Mouse (Mus musculus): ENCODE data around the gene Sort1.

Gene Sort1

GRCm38 (mm10) chr3:108327916-108328315 is 44.0 kb downstream of the Sort1 start:
- in situ Hi-C loops (cut with MboI, MseI) = no loop called here

- in situ Hi-C loops (cut with MboI, MseI) = no loop called here
Observed at GRCm38 (mm10) chr3:108328441-108328841, 44.6 kb downstream of the Sort1 start.

- in situ Hi-C loops (cut with MboI, MseI) = no loop called here
Observed at GRCm38 (mm10) chr3:108330812-108331211, 46.9 kb downstream of the Sort1 start.

GRCm38 (mm10) chr3:108336878-108337277 is 53.0 kb downstream of the Sort1 start:
- in situ Hi-C loops (cut with MboI, MseI) = no loop called here

- in situ Hi-C loops (cut with MboI, MseI) = loop anchor here (10.0 kb wide), 1 partner anchor 736 kb away; no protein-coding TSS in a partner anchor
Observed at GRCm38 (mm10) chr3:108341040-108341439, 57.2 kb downstream of the Sort1 start.

- in situ Hi-C loops (cut with MboI, MseI) = loop anchor here (10.0 kb wide), 1 partner anchor 737 kb away; no protein-coding TSS in a partner anchor
Observed at GRCm38 (mm10) chr3:108342185-108342584, 58.3 kb downstream of the Sort1 start.

GRCm38 (mm10) chr3:108345855-108346254 is 62.0 kb downstream of the Sort1 start:
- in situ Hi-C loops (cut with MboI, MseI) = loop anchor here (10.0 kb wide), 1 partner anchor 741 kb away; no protein-coding TSS in a partner anchor

GRCm38 (mm10) chr3:108348376-108348775 is 64.5 kb downstream of the Sort1 start:
- in situ Hi-C loops (cut with MboI, MseI) = loop anchor here (10.0 kb wide), 1 partner anchor 744 kb away; no protein-coding TSS in a partner anchor

- in situ Hi-C loops (cut with MboI, MseI) = no loop called here
Observed at GRCm38 (mm10) chr3:108355245-108355644, 71.4 kb downstream of the Sort1 start.

- in situ Hi-C loops (cut with MboI, MseI) = no loop called here
Observed at GRCm38 (mm10) chr3:108357051-108357450, 73.2 kb downstream of the Sort1 start.

GRCm38 (mm10) chr3:108358445-108358844 is 74.6 kb downstream of the Sort1 start:
- in situ Hi-C loops (cut with MboI, MseI) = no loop called here

GRCm38 (mm10) chr3:108360894-108361293 is 77.0 kb downstream of the Sort1 start:
- in situ Hi-C loops (cut with MboI, MseI) = no loop called here

- in situ Hi-C loops (cut with MboI, MseI) = no loop called here
Observed at GRCm38 (mm10) chr3:108363626-108364025, 79.7 kb downstream of the Sort1 start.

GRCm38 (mm10) chr3:108364270-108364995 is 80.6 kb downstream of the Sort1 start, which contains the start of gene Mybphl:
Mybphl (plus strand) TSS chr3:108364911.
- in situ Hi-C loops (cut with MboI, MseI) = no loop called here

GRCm38 (mm10) chr3:108367173-108367572 is 83.3 kb downstream of the Sort1 start:
- in situ Hi-C loops (cut with MboI, MseI) = no loop called here

GRCm38 (mm10) chr3:108367828-108368227 is 83.9 kb downstream of the Sort1 start:
- in situ Hi-C loops (cut with MboI, MseI) = no loop called here

GRCm38 (mm10) chr3:108368721-108369120 is 84.8 kb downstream of the Sort1 start:
- in situ Hi-C loops (cut with MboI, MseI) = no loop called here

GRCm38 (mm10) chr3:108372274-108372673 is 88.4 kb downstream of the Sort1 start:
- in situ Hi-C loops (cut with MboI, MseI) = loop anchor here (5.0 kb wide), 1 partner anchor 205 kb away; no protein-coding TSS in a partner anchor

GRCm38 (mm10) chr3:108372691-108373090 is 88.8 kb downstream of the Sort1 start:
- in situ Hi-C loops (cut with MboI, MseI) = loop anchor here (5.0 kb wide), 1 partner anchor 205 kb away; no protein-coding TSS in a partner anchor

GRCm38 (mm10) chr3:108378875-108379663 is 95.2 kb downstream of the Sort1 start:
- in situ Hi-C loops (cut with MboI, MseI) = no loop called here

- in situ Hi-C loops (cut with MboI, MseI) = loop anchor here (10.0 kb wide), 1 partner anchor 394 kb away; no protein-coding TSS in a partner anchor
Observed at GRCm38 (mm10) chr3:108380695-108381094, 96.8 kb downstream of the Sort1 start.
